Mouse (Mus musculus) G1E (cell line): Measurements from ENCODE around the gene Arhgef7.

Experiments used
- CTCF ChIP-seq: IDR thresholded peaks from 2 replicates; pipeline ENCODE4 v1.5.1; 2012; ENCODE audit warnings: low read depth, low read length, inconsistent platforms, mixed read lengths
- GATA1 ChIP-seq: IDR thresholded peaks from 2 replicates; pipeline ENCODE4 v1.6.1; 2012; ENCODE audit warnings: borderline replicate concordance, low read length, inconsistent platforms, mixed read lengths
- POLR2AphosphoS5 ChIP-seq: IDR thresholded peaks from 2 replicates; pipeline ENCODE4 v1.6.1; 2012; ENCODE audit warnings: low read depth, low read length, inconsistent platforms; ENCODE audit not compliant: insufficient replicate concordance
- TAL1 ChIP-seq: conservative IDR thresholded peaks from 2 replicates; pipeline ENCODE4 v1.6.1; 2012; ENCODE audit warnings: low read depth, low read length, inconsistent platforms, mixed read lengths

GRCm38 (mm10) chr8:11842757-11843156 lies 115.2 kb downstream of the Arhgef7 start:
- no peak for TF ChIP-seq TAL1
- no peak for TF ChIP-seq CTCF
- no peak for TF ChIP-seq GATA1
- TF ChIP-seq POLR2AphosphoS5, result no peak
